Mouse (Mus musculus) MEL (cell line): ENCODE measurements at regions not wholly inside any gene's neighbourhood (a gene's known extent, or its start where the extent isn't known, plus 50 kb on each side); places are given as distances from the start of the nearest gene placed in this dataset.

Source experiments
- CTCF ChIP-seq, 3 experiments: IDR thresholded peaks in 2 of 3; conservative IDR thresholded peaks in 1 of 3; 2 replicates each; pipeline ENCODE4 v1.5.1; 2011 to 2012; ENCODE audit warnings: low read length in 3 of 3, low read depth in 2 of 3, mild to moderate bottlenecking in 2 of 3, improper control_type of control experiment in 1 of 3, inconsistent platforms in 1 of 3, mixed read lengths in 1 of 3, moderate library complexity in 1 of 3; ENCODE audit not compliant: control insufficient read depth in 1 of 3, insufficient read depth in 1 of 3, poor library complexity in 1 of 3, severe bottlenecking in 1 of 3
- EP300 ChIP-seq, 2 experiments: IDR thresholded peaks; 2 replicates each; pipeline ENCODE4 v1.6.1; 2011; ENCODE audit warnings: improper control_type of control experiment in 2 of 2, low read length in 2 of 2, low read depth in 1 of 2, mild to moderate bottlenecking in 1 of 2
- GATA1 ChIP-seq: IDR thresholded peaks from 2 replicates; pipeline ENCODE4 v1.6.1; 2011; ENCODE audit warnings: low read depth, low read length, improper control_type of control experiment
- KAT2A ChIP-seq: conservative IDR thresholded peaks from 2 replicates; pipeline ENCODE4 v1.6.1; 2012; ENCODE audit warnings: low read depth, low read length, improper control_type of control experiment, inconsistent platforms
- MAX ChIP-seq: IDR thresholded peaks from 2 replicates; pipeline ENCODE4 v1.6.1; 2011; ENCODE audit warnings: low read length, improper control_type of control experiment
- MXI1 ChIP-seq: IDR thresholded peaks from 2 replicates; pipeline ENCODE4 v1.6.1; 2011; ENCODE audit warnings: mild to moderate bottlenecking, low read depth, low read length, improper control_type of control experiment
- POLR2A ChIP-seq, 2 experiments: IDR thresholded peaks; 2 replicates each; pipeline ENCODE4 v1.6.1; 2011 to 2012; ENCODE audit warnings: low read length in 2 of 2, mild to moderate bottlenecking in 2 of 2, control low read depth in 1 of 2, improper control_type of control experiment in 1 of 2, low read depth in 1 of 2, moderate library complexity in 1 of 2; ENCODE audit not compliant: control insufficient read depth in 1 of 2, insufficient read depth in 1 of 2, poor library complexity in 1 of 2
- RCOR1 ChIP-seq: IDR thresholded peaks from 2 replicates; pipeline ENCODE4 v1.6.1; 2012; ENCODE audit warnings: low read depth, mild to moderate bottlenecking, inconsistent platforms, low read length, improper control_type of control experiment

- TF ChIP-seq CTCF (IDR thresholded peaks at IDR 0.05 in 2 of 3, conservative IDR thresholded peaks at IDR 0.05 in 1 of 3; ENCODE audit: control insufficient read depth in 1 of 3, insufficient read depth in 1 of 3, low read depth in 2 of 3, low read length in 3 of 3, poor library complexity in 1 of 3, severe bottlenecking in 1 of 3) (no peak), GATA1 (no peak), POLR2A (IDR thresholded peaks at IDR 0.05; ENCODE audit: control insufficient read depth in 1 of 2, insufficient read depth in 1 of 2, low read depth in 1 of 2, low read length in 2 of 2, poor library complexity in 1 of 2) (no peak), MAX (no peak), EP300 (IDR thresholded peaks at IDR 0.05; ENCODE audit: low read depth in 1 of 2, low read length in 2 of 2) (no peak), RCOR1 (no peak), KAT2A (no peak), MXI1 (no peak)
Observed at GRCm38 (mm10) chr6:31097254-31097653, 138.4 kb upstream of the Klf14 start.
